Mouse (Mus musculus) forebrain, embryonic 16.5 days (tissue): ENCODE measurements around the gene Mycbp2. TPM values are rescaled to one million over a fixed set of nuclear protein-coding genes. Genes with fewer than 3 reads are reported as not detected.

Source experiments
- ATAC-seq: fragments of 200-750 bp; cut with Nextera tagmentation; 2 replicates; pipeline ENCODE4 v1.8.0; 2017; ENCODE audit warnings: mild to moderate bottlenecking, moderate library complexity
- H3K27ac ChIP-seq: fragments of 300-500 bp; sonication (generic); 2 replicates; pipeline ENCODE4 v1.5.1; 2014; ENCODE audit warnings: low read length, control low read depth
- H3K27me3 ChIP-seq: fragments of 300-500 bp; sonication (generic); replicated peaks from 2 replicates; pipeline ENCODE4 v1.6.1; 2014; ENCODE audit warnings: low read length; ENCODE audit not compliant: control insufficient read depth, insufficient read depth
- H3K36me3 ChIP-seq: fragments of 300-500 bp; sonication (generic); 2 replicates; pipeline ENCODE4 v1.6.1; 2014; ENCODE audit not compliant: control insufficient read depth, insufficient read depth
- H3K4me1 ChIP-seq: fragments of 300-500 bp; sonication (generic); replicated peaks from 2 replicates; pipeline ENCODE4 v1.6.1; 2014; ENCODE audit warnings: low read length; ENCODE audit not compliant: control insufficient read depth, insufficient read depth
- H3K4me2 ChIP-seq: fragments of 300-500 bp; sonication (generic); 2 replicates; pipeline ENCODE4 v1.6.1; 2014; ENCODE audit warnings: mild to moderate bottlenecking, low read length, control low read depth
- H3K4me3 ChIP-seq: fragments of 300-500 bp; sonication (generic); replicated peaks from 2 replicates; pipeline ENCODE4 v1.5.1; 2014; ENCODE audit warnings: mild to moderate bottlenecking, low read length, control low read depth
- H3K9ac ChIP-seq: fragments of 300-500 bp; sonication (generic); replicated peaks from 2 replicates; pipeline ENCODE4 v1.6.1; 2014; ENCODE audit warnings: low read depth, low read length, control low read depth
- H3K9me3 ChIP-seq: fragments of 300-500 bp; sonication (generic); 2 replicates; pipeline ENCODE4 v1.6.1; 2016; ENCODE audit warnings: low read length; ENCODE audit not compliant: control insufficient read depth
- WGBS: fragments of 180-500 bp; shearing (Covaris S2); extraction: QIAGEN DNeasy Blood & Tissue Kit; methylation state at CpG from one replicate; pipeline ENCODE4 v1.1.7; 2014; 5-methylcytosine and 5-hydroxymethylcytosine counted together
- polyA plus RNA-seq: library from polyadenylated mRNA; unstranded; fragments of >200 nt; fragmentation: Nextera tagmentation; extraction: Ambion mirVana; gene quantifications from 2 replicates; pipeline ENCODE4 v1.2.1, GENCODE M21; 2015

The Mycbp2 gene
- polyA plus RNA-seq, 1 experiment from 2014 or later, result 56.6 TPM

DNA sequence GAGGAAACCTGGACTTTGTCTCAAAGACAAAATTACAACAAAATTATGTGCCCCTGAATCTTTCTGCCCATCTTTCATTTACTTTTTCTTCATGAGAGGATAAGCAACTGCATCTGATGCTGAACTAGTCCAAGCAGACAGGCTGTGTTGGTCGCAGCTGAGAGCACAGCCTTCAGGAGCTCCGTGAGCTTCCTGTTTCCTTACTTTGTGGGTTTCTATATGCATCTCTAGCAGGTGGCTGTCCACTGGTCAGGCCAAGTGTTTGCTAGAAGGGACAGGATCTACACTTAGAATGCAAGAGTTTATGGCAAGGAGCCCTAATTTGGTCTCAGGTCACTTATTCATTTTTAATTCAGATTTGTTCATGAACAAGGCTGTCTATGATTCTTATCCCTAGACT, 50.4 kb downstream of the Mycbp2 start:
- H3K27me3 ChIP-seq, result no peaks in the 10 kb centered on the region
- H3K9me3 ChIP-seq, result no peaks in the 10 kb centered on the region
- ATAC-seq, result no peak
- no peak overlapping the region for H3K27ac ChIP-seq
- 97% methylated on average over 2 of the region's 2 CpGs for WGBS
- no peak overlapping the region for H3K9ac ChIP-seq
- peaks cover 19% of the 10 kb centered on the region for H3K36me3 ChIP-seq
- H3K4me3 ChIP-seq, result no peak overlapping the region
- no peaks in the 10 kb centered on the region for H3K4me1 ChIP-seq
- H3K4me2 ChIP-seq, result no peak overlapping the region

DNA sequence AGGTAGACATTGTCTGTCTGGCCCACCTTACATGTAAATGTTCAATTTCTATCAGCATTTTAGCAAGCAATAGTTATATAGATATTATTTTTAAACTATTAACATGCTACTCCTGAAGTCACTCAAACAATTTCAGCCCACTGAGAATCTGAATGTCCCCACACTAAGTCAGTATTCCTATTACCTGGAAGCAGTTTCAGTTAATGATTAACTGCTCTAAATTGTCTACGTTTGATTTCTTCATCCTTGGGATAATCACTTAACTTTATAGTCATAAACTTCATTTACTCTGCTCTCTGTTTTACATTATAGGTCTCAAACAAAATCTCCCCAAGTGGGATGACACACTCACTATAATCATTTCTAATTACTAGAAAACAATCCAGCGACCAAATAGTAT, 60.0 kb downstream of the Mycbp2 start:
- Histone ChIP-seq H3K9me3 (no peaks in the 10 kb centered on the region), H3K4me3 (no peak overlapping the region), H3K4me2 (no peak overlapping the region), H3K4me1 (no peaks in the 10 kb centered on the region), H3K36me3 (peaks cover 11% of the 10 kb centered on the region), H3K27ac (no peak overlapping the region), H3K27me3 (no peaks in the 10 kb centered on the region), H3K9ac (no peak overlapping the region)
- WGBS, result 92% methylated on average over 2 of the region's 2 CpGs
- ATAC-seq, result no peak

DNA sequence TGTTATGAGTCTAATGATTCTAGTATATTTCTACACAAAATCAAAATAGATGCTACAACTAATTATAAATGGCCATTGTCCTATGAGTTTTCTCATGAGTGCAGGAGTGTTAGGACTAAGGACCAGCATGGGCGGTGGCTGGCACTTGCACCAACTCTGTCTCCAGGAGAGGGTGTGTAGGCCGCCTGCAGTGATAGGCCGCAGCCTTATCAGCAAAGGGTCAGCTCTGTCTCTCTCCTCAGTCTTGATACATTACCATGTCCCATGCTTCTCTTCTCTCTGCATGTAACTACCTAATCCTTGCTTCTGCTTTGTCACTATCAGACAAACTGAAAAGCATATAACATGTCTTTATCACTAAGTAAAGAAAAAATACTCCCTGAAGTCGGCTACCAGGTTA, 69.9 kb downstream of the Mycbp2 start:
- Histone ChIP-seq H3K9me3 (no peaks in the 10 kb centered on the region), H3K4me2 (no peak overlapping the region), H3K9ac (no peak overlapping the region), H3K36me3 (peaks cover 2% of the 10 kb centered on the region), H3K4me3 (no peak overlapping the region), H3K27me3 (no peaks in the 10 kb centered on the region), H3K4me1 (no peaks in the 10 kb centered on the region), H3K27ac (no peak overlapping the region)
- 90% methylated on average over 4 of the region's 4 CpGs for WGBS
- ATAC-seq, result no peak

DNA sequence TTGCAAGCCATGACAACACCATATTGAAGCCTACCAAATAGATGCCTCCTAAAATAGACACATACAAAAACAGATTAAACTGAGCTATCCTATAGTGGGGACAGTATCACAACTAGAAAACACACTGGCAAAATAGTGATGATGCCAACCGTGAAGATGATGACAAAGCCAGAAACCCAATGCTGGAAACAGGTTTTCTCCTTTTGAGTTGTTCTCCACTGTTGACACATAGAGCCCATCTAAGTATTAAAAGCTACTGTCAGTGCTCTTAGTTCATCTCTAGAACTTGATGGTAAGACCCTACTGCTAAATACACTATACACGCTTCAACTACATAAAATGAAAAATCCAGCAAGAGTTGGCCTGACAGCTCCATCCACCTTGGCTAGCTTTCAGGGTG, 86.2 kb downstream of the Mycbp2 start:
- Histone ChIP-seq H3K4me3 (no peak overlapping the region), H3K36me3 (peaks cover 11% of the 10 kb centered on the region), H3K4me2 (no peak overlapping the region), H3K27me3 (no peaks in the 10 kb centered on the region), H3K27ac (no peak overlapping the region), H3K9me3 (no peaks in the 10 kb centered on the region), H3K4me1 (no peaks in the 10 kb centered on the region), H3K9ac (no peak overlapping the region)
- no peak for ATAC-seq
- 97% methylated on average over 2 of the region's 2 CpGs for WGBS

DNA sequence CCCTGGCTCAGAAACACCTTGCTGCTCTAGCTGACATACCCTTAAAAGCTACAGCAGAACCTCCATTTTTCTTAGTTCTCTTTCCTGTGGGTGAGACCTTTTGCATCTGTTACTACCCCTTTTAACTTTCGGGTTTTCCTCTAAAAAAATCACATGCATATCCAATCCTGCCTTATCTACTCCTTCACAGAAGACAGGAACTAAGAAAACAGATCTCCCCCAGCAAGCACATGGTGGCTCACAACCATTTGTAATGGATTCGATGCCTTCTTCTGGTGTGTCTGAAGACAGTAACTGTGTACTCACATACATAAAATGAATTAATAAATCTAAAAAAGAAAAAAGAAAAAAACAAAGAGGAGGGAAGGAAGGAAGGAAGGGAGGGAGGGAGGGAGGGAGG, 87.9 kb downstream of the Mycbp2 start:
- Histone ChIP-seq H3K4me1 (no peaks in the 10 kb centered on the region), H3K4me2 (no peak overlapping the region), H3K36me3 (peaks cover 11% of the 10 kb centered on the region), H3K4me3 (no peak overlapping the region), H3K9ac (no peak overlapping the region), H3K27ac (no peak overlapping the region), H3K27me3 (no peaks in the 10 kb centered on the region), H3K9me3 (no peaks in the 10 kb centered on the region)
- WGBS, result 94% methylated on average over 2 of the region's 2 CpGs
- no peak for ATAC-seq

DNA sequence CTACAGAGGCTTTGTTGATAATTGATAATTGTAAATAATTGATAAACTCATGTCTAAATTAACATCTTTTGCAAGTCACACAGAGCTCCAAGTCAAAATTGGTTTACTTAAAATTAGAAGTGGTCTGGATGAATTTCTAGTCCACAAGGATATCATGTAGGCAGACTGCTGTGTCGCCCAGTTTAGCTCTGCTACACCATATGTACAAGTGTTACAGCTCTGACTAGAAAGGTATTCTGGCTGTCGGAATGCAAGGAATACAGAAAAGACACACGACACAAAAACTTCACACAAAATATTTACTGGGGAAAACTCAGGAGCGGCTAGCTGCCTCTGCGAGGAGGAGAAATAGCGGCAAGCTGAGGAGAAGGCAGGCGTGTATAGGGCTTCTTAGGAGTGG, 89.7 kb downstream of the Mycbp2 start:
- H3K9me3 ChIP-seq, result no peaks in the 10 kb centered on the region
- H3K4me3 ChIP-seq, result no peak overlapping the region
- 88% methylated on average over 7 of the region's 7 CpGs for WGBS
- no peak overlapping the region for H3K9ac ChIP-seq
- no peak overlapping the region for H3K27ac ChIP-seq
- no peaks in the 10 kb centered on the region for H3K27me3 ChIP-seq
- ATAC-seq, result no peak
- peaks cover 11% of the 10 kb centered on the region for H3K36me3 ChIP-seq
- H3K4me2 ChIP-seq, result no peak overlapping the region
- H3K4me1 ChIP-seq, result no peaks in the 10 kb centered on the region

DNA sequence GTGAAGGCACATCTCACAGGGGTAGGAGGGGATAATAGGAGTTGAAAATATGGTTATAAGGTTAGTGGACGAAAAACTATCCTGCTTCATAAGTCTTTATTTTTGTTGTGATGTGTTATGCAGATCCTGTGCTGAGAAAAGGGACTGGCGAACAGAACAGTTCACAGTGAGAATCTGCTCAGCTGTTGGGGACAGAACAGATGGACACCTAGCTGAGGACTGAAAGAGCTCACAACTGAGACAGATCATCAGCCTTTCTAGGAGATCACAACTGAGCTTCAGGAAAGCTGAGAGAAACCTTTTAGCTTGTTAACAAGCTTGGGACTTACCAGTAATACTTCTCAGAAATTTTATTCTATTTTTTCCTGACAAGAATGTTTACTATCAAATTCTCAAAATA, 92.3 kb downstream of the Mycbp2 start:
- H3K27me3 ChIP-seq, result no peaks in the 10 kb centered on the region
- 83% methylated on average over 2 of the region's 2 CpGs for WGBS

DNA sequence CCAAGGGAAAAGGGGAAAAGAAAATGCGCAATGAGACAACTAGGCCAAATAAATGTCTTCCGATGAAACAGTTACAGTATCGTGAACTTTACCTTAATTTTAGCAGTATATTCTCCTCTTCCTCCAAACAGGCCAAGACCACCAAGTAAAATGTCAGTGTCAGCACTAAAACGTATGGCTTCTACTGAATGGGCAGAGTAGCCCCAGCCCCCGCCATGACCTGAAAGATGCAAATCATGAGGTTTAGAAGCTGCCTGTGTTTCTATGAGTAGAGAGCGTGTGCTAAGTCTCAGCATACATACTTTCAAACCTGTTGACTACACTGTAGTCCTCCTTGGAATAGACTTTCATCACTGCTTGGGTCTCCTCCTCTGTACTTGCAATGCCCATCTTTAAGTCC, 104.6 kb downstream of the Mycbp2 start:
- WGBS, result 96% methylated on average over 6 of the region's 6 CpGs
- Histone ChIP-seq H3K4me2 (no peak overlapping the region), H3K9ac (no peak overlapping the region), H3K27ac (no peak overlapping the region), H3K4me1 (no peaks in the 10 kb centered on the region), H3K4me3 (no peak overlapping the region), H3K27me3 (no peaks in the 10 kb centered on the region), H3K9me3 (no peaks in the 10 kb centered on the region), H3K36me3 (peaks cover 15% of the 10 kb centered on the region)
- no peak for ATAC-seq

More for the DNA sequence above, 92.3 kb downstream of the Mycbp2 start:
- H3K9me3 ChIP-seq, result no peaks in the 10 kb centered on the region
- H3K27ac ChIP-seq, result no peak overlapping the region
- H3K4me2 ChIP-seq, result no peak overlapping the region
- no peak overlapping the region for H3K4me3 ChIP-seq
- no peaks in the 10 kb centered on the region for H3K4me1 ChIP-seq
- peaks cover 8% of the 10 kb centered on the region for H3K36me3 ChIP-seq
- H3K9ac ChIP-seq, result no peak overlapping the region
- no peak for ATAC-seq

DNA sequence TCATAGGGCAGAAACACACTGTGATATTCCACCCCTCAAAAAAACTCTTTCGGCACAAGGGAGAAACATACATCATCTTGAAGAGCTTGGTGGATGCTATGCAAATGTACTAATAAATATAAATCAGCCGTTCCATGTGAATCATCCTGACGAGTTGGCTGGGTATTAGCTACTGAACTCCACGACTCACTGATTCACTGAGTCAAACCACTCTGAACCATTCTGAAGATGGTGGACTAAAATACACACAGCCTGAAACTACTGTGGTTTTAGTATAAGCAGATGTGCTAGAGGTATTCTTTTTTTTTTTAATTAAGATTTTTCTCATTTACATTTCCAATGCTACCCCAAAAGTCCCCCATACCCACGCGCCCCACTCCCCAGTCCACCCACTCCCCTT, 111.8 kb downstream of the Mycbp2 start:
- Histone ChIP-seq H3K27ac (no peak overlapping the region), H3K4me2 (no peak overlapping the region), H3K9ac (no peak overlapping the region), H3K36me3 (peaks cover 11% of the 10 kb centered on the region), H3K4me3 (no peak overlapping the region), H3K4me1 (no peaks in the 10 kb centered on the region), H3K27me3 (no peaks in the 10 kb centered on the region), H3K9me3 (no peaks in the 10 kb centered on the region)
- 91% methylated on average over 6 of the region's 6 CpGs for WGBS
- no peak for ATAC-seq
